Mouse (Mus musculus) kidney, adult 2 months (tissue): Measurements from ENCODE around the gene Hpcal1.

Experiments
- CTCF ChIP-seq: fragments of 200-500 bp; conservative IDR thresholded peaks from 2 replicates; pipeline ENCODE4 v1.5.1; 2011; ENCODE audit warnings: low read depth, mild to moderate bottlenecking, control low read depth, low read length, moderate library complexity, mixed read lengths; ENCODE audit not compliant: insufficient read depth, insufficient read length
- POLR2A ChIP-seq: fragments of 200-500 bp; IDR thresholded peaks from one replicate; pipeline ENCODE4 v1.6.1; 2011; ENCODE audit warnings: low read depth, low read length, control low read depth

- TF ChIP-seq POLR2A (no peak), CTCF (no peak)
Measured at GRCm38 (mm10) chr12:17718146-17718545, 27.5 kb downstream of the Hpcal1 start.
